Mouse (Mus musculus) CH12.LX (cell line): ENCODE measurements at regions not wholly inside any gene's neighbourhood (a gene's known extent, or its start where the extent isn't known, plus 50 kb on each side); places are given as distances from the start of the nearest gene placed in this dataset.

Experiments
- DNase-seq: peaks from one replicate; pipeline ENCODE4 v3.0.0-alpha.2; 2013; ENCODE audit errors: extremely low read depth
- H3K27ac ChIP-seq: 2 replicates; pipeline ENCODE4 v1.5.1; 2012; ENCODE audit warnings: low read depth, mild to moderate bottlenecking, control low read depth, moderate library complexity; ENCODE audit not compliant: insufficient read depth
- H3K27me3 ChIP-seq: replicated peaks from 2 replicates; pipeline ENCODE3; 2012; ENCODE audit warnings: inconsistent platforms
- H3K36me3 ChIP-seq, 2 experiments: replicated peaks in 1 of 2; 2 replicates each; pipeline versions ENCODE3 to v1.6.1; 2012; ENCODE audit warnings: inconsistent platforms in 1 of 2, low read length in 1 of 2, mild to moderate bottlenecking in 1 of 2, mixed read lengths in 1 of 2, moderate library complexity in 1 of 2; ENCODE audit not compliant: control insufficient read depth in 1 of 2, insufficient read depth in 1 of 2
- H3K4me1 ChIP-seq, 2 experiments: 2 replicates each; pipeline ENCODE4 v1.6.1; 2012; ENCODE audit warnings: inconsistent platforms in 1 of 2, moderate library complexity in 1 of 2; ENCODE audit not compliant: insufficient read depth in 2 of 2, control insufficient read depth in 1 of 2
- H3K4me2 ChIP-seq: 2 replicates; pipeline ENCODE4 v1.6.1; 2012; ENCODE audit warnings: low read depth, mild to moderate bottlenecking, control low read depth; ENCODE audit not compliant: poor library complexity, insufficient read depth, severe bottlenecking
- H3K4me3 ChIP-seq, 3 experiments: fragments of 150-350 bp in 1 of 3; sonication (generic) in 1 of 3; replicated peaks in 1 of 3; 2 replicates each; pipeline versions ENCODE3 to v1.5.1; 2011 to 2012; ENCODE audit warnings: low read depth in 2 of 3, low read length in 2 of 3, mild to moderate bottlenecking in 2 of 3, moderate library complexity in 2 of 3, control low read depth in 1 of 3, improper control_type of control experiment in 1 of 3, inconsistent platforms in 1 of 3, mixed read lengths in 1 of 3; ENCODE audit not compliant: poor library complexity in 1 of 3
- H3K79me2 ChIP-seq: replicated peaks from 2 replicates; pipeline ENCODE4 v1.6.1; 2012; ENCODE audit warnings: mild to moderate bottlenecking, moderate library complexity; ENCODE audit not compliant: control insufficient read depth, poor library complexity, insufficient read depth, severe bottlenecking; ENCODE audit errors: extremely low read depth
- H3K9ac ChIP-seq: 2 replicates; pipeline ENCODE4 v1.6.1; 2012; ENCODE audit warnings: low read depth, mild to moderate bottlenecking, control low read depth, moderate library complexity; ENCODE audit not compliant: insufficient read depth
- H3K9me3 ChIP-seq: replicated peaks from 2 replicates; pipeline ENCODE3; 2012; ENCODE audit warnings: low read length, inconsistent platforms, mixed read lengths
- CHD1 ChIP-seq: IDR thresholded peaks from 2 replicates; pipeline ENCODE4 v1.6.1; 2012; ENCODE audit warnings: low read depth, low read length, improper control_type of control experiment, inconsistent platforms
- CTCF ChIP-seq, 2 experiments: IDR thresholded peaks in 1 of 2; conservative IDR thresholded peaks in 1 of 2; 2 replicates each; pipeline ENCODE4 v1.5.1; 2011 to 2012; ENCODE audit warnings: low read depth in 2 of 2, low read length in 2 of 2, improper control_type of control experiment in 1 of 2, inconsistent platforms in 1 of 2, mild to moderate bottlenecking in 1 of 2, moderate library complexity in 1 of 2
- ELF1 ChIP-seq: IDR thresholded peaks from 2 replicates; pipeline ENCODE4 v1.6.1; 2014; ENCODE audit warnings: low read depth, mild to moderate bottlenecking, inconsistent platforms, low read length, improper control_type of control experiment
- EP300 ChIP-seq: IDR thresholded peaks from 2 replicates; pipeline ENCODE4 v1.6.1; 2011; ENCODE audit warnings: low read length, improper control_type of control experiment
- ETS1 ChIP-seq: conservative IDR thresholded peaks from 2 replicates; pipeline ENCODE4 v1.6.1; 2012; ENCODE audit warnings: low read depth, mild to moderate bottlenecking, inconsistent platforms, low read length, improper control_type of control experiment, moderate library complexity
- HCFC1 ChIP-seq: IDR thresholded peaks from 2 replicates; pipeline ENCODE4 v1.6.1; 2012; ENCODE audit warnings: low read depth, mild to moderate bottlenecking, inconsistent platforms, low read length, improper control_type of control experiment
- JUN ChIP-seq: IDR thresholded peaks from 2 replicates; pipeline ENCODE4 v1.6.1; 2011; ENCODE audit warnings: low read depth, mild to moderate bottlenecking, low read length, improper control_type of control experiment, moderate library complexity; ENCODE audit not compliant: insufficient read depth
- JUND ChIP-seq: conservative IDR thresholded peaks from 2 replicates; pipeline ENCODE4 v1.6.1; 2011; ENCODE audit warnings: low read depth, low read length, improper control_type of control experiment
- KAT2A ChIP-seq: IDR thresholded peaks from 2 replicates; pipeline ENCODE4 v1.6.1; 2012; ENCODE audit warnings: low read length, improper control_type of control experiment, inconsistent platforms; ENCODE audit not compliant: insufficient replicate concordance
- MAFK ChIP-seq: IDR thresholded peaks from 2 replicates; pipeline ENCODE4 v1.6.1; 2011; ENCODE audit warnings: low read length, improper control_type of control experiment; ENCODE audit not compliant: insufficient replicate concordance
- MEF2A ChIP-seq: IDR thresholded peaks from 2 replicates; pipeline ENCODE4 v1.6.1; 2014; ENCODE audit warnings: low read depth, mild to moderate bottlenecking, inconsistent platforms, low read length, improper control_type of control experiment, borderline replicate concordance
- MYC ChIP-seq: IDR thresholded peaks from 2 replicates; pipeline ENCODE4 v1.6.1; 2011; ENCODE audit warnings: low read depth, mild to moderate bottlenecking, improper control_type of control experiment, low read length
- NRF1 ChIP-seq: IDR thresholded peaks from 2 replicates; pipeline ENCODE4 v1.6.1; 2014; ENCODE audit warnings: low read depth, mild to moderate bottlenecking, inconsistent platforms, low read length, improper control_type of control experiment, moderate library complexity
- PAX5 ChIP-seq: IDR thresholded peaks from 2 replicates; pipeline ENCODE4 v1.6.1; 2012; ENCODE audit warnings: low read length, inconsistent platforms, mixed read lengths
- POLR2A ChIP-seq: IDR thresholded peaks from 2 replicates; pipeline ENCODE4 v1.6.1; 2011; ENCODE audit warnings: low read depth, mild to moderate bottlenecking, improper control_type of control experiment, low read length
- POLR2AphosphoS2 ChIP-seq: IDR thresholded peaks from 2 replicates; pipeline ENCODE4 v1.6.1; 2011; ENCODE audit warnings: low read depth, low read length, improper control_type of control experiment
- SMC3 ChIP-seq: IDR thresholded peaks from 2 replicates; pipeline ENCODE4 v1.6.1; 2011; ENCODE audit warnings: low read depth, low read length, improper control_type of control experiment
- TBP ChIP-seq: conservative IDR thresholded peaks from 2 replicates; pipeline ENCODE4 v1.6.1; 2011; ENCODE audit warnings: low read depth, low read length, improper control_type of control experiment
- TCF12 ChIP-seq: IDR thresholded peaks from 2 replicates; pipeline ENCODE4 v1.6.1; 2014; ENCODE audit warnings: low read depth, mild to moderate bottlenecking, inconsistent platforms, low read length, improper control_type of control experiment
- ZKSCAN1 ChIP-seq: IDR thresholded peaks from 2 replicates; pipeline ENCODE4 v1.6.1; 2012; ENCODE audit warnings: low read depth, inconsistent platforms, low read length, improper control_type of control experiment, borderline replicate concordance
- dilution Hi-C: fragments of 300-500 bp; cut with MboI; formaldehyde crosslinking; loops from 2 replicates; pipeline ENCODE4 v1.14.3; 2020; ENCODE audit warnings: low sequenced_read_pairs; ENCODE audit not compliant: extremely low pct_unique_long_range_greater_than_20kb, extremely low pct_ligation_motif_present
- in situ Hi-C: fragments of 300-500 bp; cut with MboI; formaldehyde crosslinking; loops from 3 replicates; pipeline ENCODE4 v1.14.3; 2019; ENCODE audit warnings: low sequenced_read_pairs, low pct_ligation_motif_present, low pct_unique_long_range_greater_than_20kb, mixed read lengths

DNA sequence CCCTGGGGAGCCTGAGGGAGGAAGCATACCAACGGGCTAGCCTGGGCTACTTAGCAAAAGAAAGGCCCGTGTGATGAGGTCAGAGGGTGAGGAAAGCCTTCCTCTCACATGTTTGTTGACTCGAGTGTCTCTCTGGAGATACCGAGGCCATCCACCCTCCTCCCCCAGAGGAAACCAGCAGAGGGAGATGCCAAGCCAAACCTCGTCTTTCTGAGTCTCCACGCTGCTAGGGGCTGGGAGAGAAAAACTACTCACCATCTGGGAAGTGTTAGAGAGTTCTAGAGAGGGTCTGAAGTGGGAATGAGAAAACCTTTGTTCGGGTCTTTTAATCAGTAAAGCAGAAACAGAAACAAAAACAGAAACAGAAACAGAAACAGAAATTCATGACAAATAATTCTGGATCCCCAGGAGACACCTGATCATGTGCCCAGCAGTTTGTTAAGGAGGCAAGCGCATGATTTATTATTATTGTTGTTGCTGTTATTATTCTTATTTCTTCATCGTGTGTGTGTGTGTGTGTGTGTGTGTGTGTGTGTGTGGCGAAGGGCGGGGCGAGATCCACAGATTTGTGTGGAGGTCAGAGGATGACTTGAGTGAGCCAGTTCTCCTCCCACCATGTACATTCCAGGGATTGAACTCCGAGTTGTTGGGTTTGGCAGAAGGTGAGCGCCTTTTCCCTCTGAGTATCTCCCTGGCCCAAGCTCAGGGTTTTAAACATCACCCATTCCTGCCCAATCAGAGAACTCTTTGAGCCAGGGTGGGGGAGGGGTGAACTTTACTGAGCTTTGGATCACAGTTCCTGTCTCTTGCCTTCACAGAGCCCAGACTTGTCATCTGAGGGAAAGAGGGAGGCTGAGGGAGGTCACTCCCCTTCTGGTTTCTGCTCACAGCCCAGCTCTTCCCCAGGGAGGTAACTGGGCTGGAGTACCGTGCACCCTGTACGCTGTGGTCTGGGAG is 104.2 kb downstream of the Zfp36l2 start (continued):
- TF ChIP-seq MEF2A = no peak
- no peak for TF ChIP-seq JUN
- TF ChIP-seq SMC3 = no peak
- TF ChIP-seq POLR2A = no peak
- no peak for TF ChIP-seq CTCF (conservative IDR thresholded peaks at IDR 0.05 in 1 of 2, IDR thresholded peaks at IDR 0.05 in 1 of 2; ENCODE audit: low read depth in 2 of 2, low read length in 2 of 2)
- peak; percentile 15; the same call in 1 of the 2 replicates for TF ChIP-seq HCFC1
- TF ChIP-seq ZKSCAN1 = no peak
- no peak for TF ChIP-seq ELF1
- no peak for TF ChIP-seq TBP

DNA sequence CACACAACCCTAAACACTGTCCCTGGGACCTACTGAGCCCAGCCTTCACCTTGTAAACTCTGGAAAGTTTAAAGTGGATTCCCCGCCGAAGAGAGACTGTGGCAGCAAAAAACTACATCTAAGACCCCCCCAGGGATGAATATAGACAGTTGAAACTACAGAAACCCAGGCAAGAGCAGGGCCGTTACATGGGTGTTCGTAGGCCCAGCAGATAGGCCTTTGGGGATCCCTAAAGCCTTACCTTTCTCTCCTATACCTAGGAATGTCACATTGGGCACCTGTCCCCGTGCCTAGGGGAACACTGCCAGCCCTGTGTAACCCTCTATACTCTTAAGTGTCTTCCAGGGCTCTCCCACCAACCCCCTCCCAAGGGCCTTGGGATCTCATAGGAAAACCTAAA is 105.2 kb downstream of the Zfp36l2 start:
- Histone ChIP-seq H3K27me3 (no peaks in the 10 kb centered on the region), H3K4me3 (no peak overlapping the region), H3K36me3 (no peaks in the 10 kb centered on the region), H3K9me3 (no peaks in the 10 kb centered on the region), H3K27ac (no peak overlapping the region), H3K4me2 (no peak overlapping the region), H3K9ac (no peak overlapping the region), H3K4me1 (peaks cover 24 to 36% of the 10 kb centered on the region in 2 experiments), H3K79me2 (no peaks in the 10 kb centered on the region)
- no peak for DNase-seq
- TF ChIP-seq HCFC1 (no peak), ETS1 (no peak), MYC (no peak), KAT2A (no peak), CHD1 (no peak), NRF1 (no peak), JUND (no peak), MAFK (no peak), PAX5 (no peak), TCF12 (no peak), MEF2A (no peak), POLR2AphosphoS2 (no peak), EP300 (no peak), TBP (no peak)
- dilution Hi-C loops = no loop called here
- in situ Hi-C loops = no loop called here
